Mouse (Mus musculus) limb, embryonic 12.5 days (tissue): ENCODE measurements around the gene Fcnb. TPM values are rescaled to one million over a fixed set of nuclear protein-coding genes. Genes with fewer than 3 reads are reported as not detected.

Experiments used
- polyA plus RNA-seq: library from polyadenylated mRNA; unstranded; fragments of >200 nt; fragmentation: Nextera tagmentation; extraction: Ambion mirVana; gene quantifications from 2 replicates; pipeline ENCODE4 v1.2.1, GENCODE M21; 2016

Fcnb gene
- polyA plus RNA-seq, 1 experiment from 2014 or later: not detected

Other genes starting within 250 kb of the Fcnb start
- 59.1 and 65.0 TPM in 2 replicates for gene Col5a1, start 198.5 kb downstream of the Fcnb start, polyA plus RNA-seq
- 15.0 and 15.5 TPM in 2 replicates for gene Olfm1, start 108.1 kb upstream of the Fcnb start, polyA plus RNA-seq